ENCODE assay signal across 8 mouse cellular contexts in genomic region chr1:178405445-178405911, GRCm38 (mm10). TPM values are rescaled to one million over a fixed set of nuclear protein-coding genes. Genes with fewer than 3 reads are reported as not detected.
DNase-seq lines count a peak whose midpoint lies in the region; ATAC-seq and TF ChIP-seq lines count a peak whose summit lies in the region.

No protein-coding gene starts in this region.

- in situ Hi-C loops in Patski (cut with MboI; ENCODE audit: low pct_unique_long_range_greater_than_20kb): loop anchor here (5.0 kb wide), 1 partner anchor 83 kb away; no protein-coding TSS in a partner anchor

- H3K27ac ChIP-seq in hindbrain, embryonic 15.5 days (replicated peaks): peak overlapping the region; percentile 99

- CTCF ChIA-PET in Patski (lab: Charles Lee): no interaction called here

- peak overlapping the region; percentile 68 for H3K4me3 ChIP-seq in hindbrain, embryonic 15.5 days

- DNase-seq in Patski (ENCODE audit: low read depth, low spot score): no peak
- DNase-seq in cerebellum, postnatal 14 days: peak; percentile 89 to 90
- DNase-seq in frontal cortex, postnatal 25 days (ENCODE audit: low spot score in 2 of 2): peak; percentile 30 to 41
- peak; percentile 73 for DNase-seq in left cerebral cortex, adult 11 months (ENCODE audit: low spot score)
- peak; percentile 86 to 92 for DNase-seq in lung, postnatal 4 days
- peak; percentile 68 for DNase-seq in retina, postnatal 7 days (ENCODE audit: low read depth, low spot score)
- peak; percentile 68 for DNase-seq in urinary bladder, adult 2 months (ENCODE audit: low spot score)

- H3K4me1 ChIP-seq in hindbrain, embryonic 15.5 days (replicated peaks): no peaks in the 10 kb centered on the region

- H3K27me3 ChIP-seq in Patski: no peaks in the 10 kb centered on the region
- no peaks in the 10 kb centered on the region for H3K27me3 ChIP-seq in hindbrain, embryonic 15.5 days

- WGBS in hindbrain, embryonic 15.5 days: under 1% methylated on average over 17 of the region's 23 CpGs

- TF ChIP-seq CTCF in Patski (IDR thresholded peaks at IDR 0.05): no peak

- no peaks in the 10 kb centered on the region for H3K9me3 ChIP-seq in hindbrain, embryonic 15.5 days

- ATAC-seq in Patski: peak; percentile 78
- ATAC-seq in hindbrain, embryonic 15.5 days (ENCODE audit: low FRiP score, low read depth): peak; percentile 88

- H3K4me2 ChIP-seq in hindbrain, embryonic 15.5 days: peak overlapping the region; percentile 69

- H3K36me3 ChIP-seq in hindbrain, embryonic 15.5 days: no peaks in the 10 kb centered on the region

- peak overlapping the region; percentile 87 for H3K9ac ChIP-seq in hindbrain, embryonic 15.5 days

- POLR2A ChIA-PET in Patski (lab: Charles Lee): interaction anchor here (0.7 to 2.1 kb wide), 9 partner anchors 34 to 1375 kb away, joined by 3 to 6 read pairs (median 4); partner anchors contain the start of gene Hnrnpu

RNA-seq across cellular contexts. Expression of gene Efcab2, which starts 0.4 kb away (rescaled TPM):
- polyA plus RNA-seq in Patski (2021): 3.7 TPM
- polyA plus RNA-seq in hindbrain, embryonic 15.5 days (2015; fragmentation: Nextera tagmentation; extraction: Ambion mirVana): 9.9 and 11.2 TPM in 2 replicates
- polyA plus RNA-seq in urinary bladder, adult 2 months (2012; rRNA removed): 1.6 and 2.3 TPM in 2 replicates
